Mouse (Mus musculus) heart, adult 2 months (tissue): Measurements from ENCODE around the gene Plekhg3.

Experiments
- CTCF ChIP-seq: fragments of 200-600 bp; IDR thresholded peaks from 2 replicates; pipeline ENCODE4 v1.8.1; 2022; ENCODE audit warnings: antibody characterized with exemption, mild to moderate bottlenecking, moderate library complexity
- EP300 ChIP-seq: fragments of 200-500 bp; IDR thresholded peaks from 2 replicates; pipeline ENCODE4 v1.6.1; 2011; ENCODE audit warnings: low read depth, low read length, control low read depth; ENCODE audit not compliant: insufficient read depth

DNA sequence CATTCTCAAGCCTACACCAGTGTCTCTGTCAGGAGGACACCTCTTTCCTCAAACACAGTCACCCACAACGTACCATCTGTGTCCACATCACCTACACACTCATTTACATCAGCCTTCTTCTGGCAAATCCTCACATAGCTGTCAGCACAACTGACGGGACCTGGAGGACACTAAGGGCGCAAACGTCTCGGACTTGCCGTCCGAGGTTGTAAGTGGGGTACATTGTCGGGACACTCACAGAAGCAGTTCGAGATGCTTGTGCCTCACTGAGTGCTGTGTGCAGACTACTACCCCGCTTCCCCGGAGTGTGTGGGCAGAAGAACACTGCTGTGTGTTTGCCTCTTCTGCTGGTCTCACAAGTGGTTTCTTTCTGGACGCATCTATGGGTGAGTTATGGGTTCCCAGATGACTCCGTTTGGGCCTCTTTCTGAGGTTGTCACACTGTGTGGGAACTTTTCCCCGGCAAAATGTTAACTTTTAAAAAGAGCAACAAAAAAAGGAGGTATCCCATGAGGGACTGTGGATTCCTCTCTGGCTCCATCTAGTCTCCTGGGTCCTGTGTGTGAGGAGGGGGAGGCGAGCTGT is 15.2 kb downstream of the Plekhg3 start:
- TF ChIP-seq EP300 (no peak), CTCF (no peak)
